Mouse (Mus musculus) lung, embryonic 16.5 days (tissue): ENCODE results near the gene Scrg1. TPM values are rescaled to one million over a fixed set of nuclear protein-coding genes. Genes with fewer than 3 reads are reported as not detected.
"Not testable (repeated sequence)": the region's sequence is repeated elsewhere in the genome, so short reads cannot be mapped to it uniquely, and the experiment has no call there.

Experiments used
- ATAC-seq: fragments of 200-750 bp; cut with Nextera tagmentation; 2 replicates; pipeline ENCODE4 v1.8.0; 2017; ENCODE audit warnings: low read depth, mild to moderate bottlenecking, moderate library complexity
- H3K27ac ChIP-seq: fragments of 300-500 bp; sonication (generic); 2 replicates; pipeline ENCODE4 v1.5.1; 2014; ENCODE audit warnings: mild to moderate bottlenecking, control low read depth, low read length
- H3K27me3 ChIP-seq: fragments of 300-500 bp; sonication (generic); 2 replicates; pipeline ENCODE4 v1.6.1; 2014; ENCODE audit warnings: low read depth, low read length, mixed read lengths; ENCODE audit not compliant: control insufficient read depth, insufficient read depth
- H3K36me3 ChIP-seq: fragments of 300-500 bp; sonication (generic); 2 replicates; pipeline ENCODE4 v1.6.1; 2014; ENCODE audit warnings: low read length; ENCODE audit not compliant: control insufficient read depth, insufficient read depth
- H3K4me1 ChIP-seq: fragments of 300-500 bp; sonication (generic); replicated peaks from 2 replicates; pipeline ENCODE4 v1.6.1; 2014; ENCODE audit warnings: low read length, mixed read lengths; ENCODE audit not compliant: control insufficient read depth, insufficient read depth
- H3K4me2 ChIP-seq: fragments of 300-500 bp; sonication (generic); 2 replicates; pipeline ENCODE4 v1.6.1; 2014; ENCODE audit warnings: low read depth, low read length, control low read depth
- H3K4me3 ChIP-seq: fragments of 300-500 bp; sonication (generic); 2 replicates; pipeline ENCODE4 v1.5.1; 2014; ENCODE audit warnings: mild to moderate bottlenecking, low read length, control low read depth
- H3K9ac ChIP-seq: fragments of 300-500 bp; sonication (generic); 2 replicates; pipeline ENCODE4 v1.6.1; 2014; ENCODE audit warnings: low read length, control low read depth
- H3K9me3 ChIP-seq: fragments of 300-500 bp; sonication (generic); 2 replicates; pipeline ENCODE4 v1.6.1; 2016; ENCODE audit warnings: low read length; ENCODE audit not compliant: control insufficient read depth
- WGBS: fragments of 180-500 bp; shearing (Covaris S2); extraction: QIAGEN DNeasy Blood & Tissue Kit; methylation state at CpG from one replicate; pipeline ENCODE4 v1.1.7; 2014; 5-methylcytosine and 5-hydroxymethylcytosine counted together
- polyA plus RNA-seq: library from polyadenylated mRNA; unstranded; fragments of >200 nt; fragmentation: Nextera tagmentation; extraction: Ambion mirVana; gene quantifications from 2 replicates; pipeline ENCODE4 v1.2.1, GENCODE M21; 2015

Scrg1 gene
- polyA plus RNA-seq, 1 experiment from 2014 or later, result 0.68 TPM

DNA sequence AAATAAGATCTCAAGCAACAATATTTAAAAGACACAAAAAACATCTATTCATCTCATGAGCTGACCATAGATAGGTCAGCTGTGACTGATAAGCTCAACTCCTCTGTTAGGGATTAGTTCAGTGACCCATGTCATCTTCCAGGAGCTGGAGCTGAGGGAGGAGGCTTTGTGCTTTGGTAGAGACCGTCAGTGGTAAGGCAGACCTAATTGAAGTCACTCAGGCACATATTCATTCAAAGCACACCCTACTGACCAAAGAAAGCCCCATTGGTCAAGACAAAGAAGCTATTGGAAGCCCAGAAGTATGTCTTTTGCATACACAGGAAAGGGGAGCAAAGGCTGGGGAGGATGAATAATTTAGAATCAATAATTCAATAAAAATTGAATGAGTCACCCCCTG, 27.2 kb upstream of the Scrg1 start:
- WGBS, result 18% methylated on average over 1 of the region's 1 CpGs
- Histone ChIP-seq H3K9ac (no peak overlapping the region), H3K4me2 (no peak overlapping the region), H3K36me3 (no peaks in the 10 kb centered on the region), H3K4me1 (peaks cover 3% of the 10 kb centered on the region; the same call in 1 of the 2 replicates), H3K27ac (no peak overlapping the region), H3K9me3 (no peaks in the 10 kb centered on the region), H3K27me3 (peaks cover 5% of the 10 kb centered on the region), H3K4me3 (no peak overlapping the region)
- no peak for ATAC-seq

GRCm38 (mm10) chr8:57429166-57429887, 26.4 kb upstream of the Scrg1 start:
- peak; percentile 34 for ATAC-seq
- H3K9ac ChIP-seq, result no peak overlapping the region; the same call in 1 of the 2 replicates
- peaks cover 3% of the 10 kb centered on the region; the same call in 1 of the 2 replicates for H3K4me1 ChIP-seq
- WGBS, result 32% methylated on average over 18 of the region's 18 CpGs
- H3K4me2 ChIP-seq, result peak overlapping the region; percentile 26; the same call in 1 of the 2 replicates
- no peak overlapping the region for H3K27ac ChIP-seq
- H3K27me3 ChIP-seq, result peaks cover 5% of the 10 kb centered on the region
- H3K9me3 ChIP-seq, result no peaks in the 10 kb centered on the region
- H3K4me3 ChIP-seq, result peak overlapping the region; percentile 24
- no peaks in the 10 kb centered on the region for H3K36me3 ChIP-seq

DNA sequence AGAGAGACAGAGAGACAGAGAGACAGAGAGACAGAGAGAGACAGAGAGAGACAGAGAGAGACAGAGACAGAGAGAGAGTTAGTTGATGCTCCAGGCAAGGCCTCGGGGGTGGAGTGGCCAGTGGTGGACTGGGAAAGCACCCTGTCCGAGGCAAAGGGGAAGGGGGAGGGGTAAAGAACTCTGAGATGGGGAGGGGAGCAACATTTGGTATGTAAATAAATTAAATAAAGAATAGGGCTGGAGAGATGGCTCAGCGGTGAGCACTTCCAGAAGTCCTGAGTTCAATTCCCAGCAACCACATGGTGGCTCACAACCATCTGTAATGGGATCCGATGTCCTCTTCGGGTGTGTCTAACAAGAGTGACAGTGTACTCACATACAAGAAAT, 25.8 kb upstream of the Scrg1 start:
- H3K4me2 ChIP-seq, result 0 out of 2 replicates have a peak overlapping the region, but pooled peaks have one; percentile 26
- H3K36me3 ChIP-seq, ATAC-seq, H3K4me1 ChIP-seq, H3K9me3 ChIP-seq, H3K27ac ChIP-seq, H3K27me3 ChIP-seq, H3K4me3 ChIP-seq, H3K9ac ChIP-seq: not testable (repeated sequence)
- 57% methylated on average over 5 of the region's 5 CpGs for WGBS

DNA sequence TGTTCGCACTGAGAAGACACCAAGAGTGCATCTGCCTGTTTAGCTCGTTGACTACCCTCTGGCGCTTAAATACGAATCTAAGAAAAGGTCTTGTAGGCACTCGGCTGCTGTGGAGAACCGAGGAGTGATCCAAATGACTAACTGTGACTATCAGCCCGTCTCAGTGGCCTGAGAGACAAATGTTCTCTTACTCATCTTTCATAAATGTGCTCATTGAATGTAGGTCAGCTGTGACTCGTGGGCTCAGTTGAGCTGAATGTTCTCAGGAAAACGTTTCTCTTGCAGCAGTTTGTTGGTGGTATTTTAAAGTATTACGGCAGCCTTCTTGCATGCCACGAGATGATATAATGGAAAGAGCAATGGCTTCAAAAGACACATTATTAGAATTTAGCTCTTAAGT, 24.8 kb upstream of the Scrg1 start:
- H3K4me1 ChIP-seq, result peaks cover 6% of the 10 kb centered on the region
- 77% methylated on average over 11 of the region's 11 CpGs for WGBS
- no peaks in the 10 kb centered on the region for H3K36me3 ChIP-seq
- H3K27ac ChIP-seq, result no peak overlapping the region
- no peaks in the 10 kb centered on the region for H3K9me3 ChIP-seq
- no peak overlapping the region for H3K9ac ChIP-seq
- no peak overlapping the region for H3K4me2 ChIP-seq
- ATAC-seq, result no peak
- H3K4me3 ChIP-seq, result no peak overlapping the region
- H3K27me3 ChIP-seq, result peaks cover 5% of the 10 kb centered on the region

GRCm38 (mm10) chr8:57432802-57433201, 22.9 kb upstream of the Scrg1 start:
- H3K4me2 ChIP-seq, result no peak overlapping the region
- peaks cover 12% of the 10 kb centered on the region for H3K4me1 ChIP-seq
- no peaks in the 10 kb centered on the region for H3K36me3 ChIP-seq
- H3K9ac ChIP-seq, result no peak overlapping the region
- WGBS, result 70% methylated on average over 5 of the region's 5 CpGs
- H3K4me3 ChIP-seq, result no peak overlapping the region
- 0 out of 2 replicates have a peak, but pooled peaks have one; percentile 46 for ATAC-seq
- H3K27me3 ChIP-seq, result peaks cover 2% of the 10 kb centered on the region; the same call in 1 of the 2 replicates
- H3K27ac ChIP-seq, result no peak overlapping the region
- no peaks in the 10 kb centered on the region for H3K9me3 ChIP-seq

- ATAC-seq, result peak; percentile 36; the same call in 1 of the 2 replicates
- WGBS, result 45% methylated on average over 18 of the region's 18 CpGs
- H3K9me3 ChIP-seq, result no peaks in the 10 kb centered on the region
- H3K4me3 ChIP-seq, result no peak overlapping the region
- H3K4me1 ChIP-seq, result peaks cover 10% of the 10 kb centered on the region
- no peak overlapping the region for H3K27ac ChIP-seq
- no peaks in the 10 kb centered on the region for H3K36me3 ChIP-seq
- H3K27me3 ChIP-seq, result no peaks in the 10 kb centered on the region
- H3K9ac ChIP-seq, result no peak overlapping the region
- H3K4me2 ChIP-seq, result no peak overlapping the region
Observed at GRCm38 (mm10) chr8:57435768-57436436, 19.8 kb upstream of the Scrg1 start.

GRCm38 (mm10) chr8:57436437-57436796, 19.3 kb upstream of the Scrg1 start:
- Histone ChIP-seq H3K27ac (no peak overlapping the region), H3K9ac (no peak overlapping the region), H3K4me1 (peaks cover 10% of the 10 kb centered on the region), H3K36me3 (no peaks in the 10 kb centered on the region), H3K27me3 (no peaks in the 10 kb centered on the region), H3K4me3 (no peak overlapping the region), H3K4me2 (no peak overlapping the region), H3K9me3 (no peaks in the 10 kb centered on the region)
- 80% methylated on average over 9 of the region's 9 CpGs for WGBS
- no peak for ATAC-seq

DNA sequence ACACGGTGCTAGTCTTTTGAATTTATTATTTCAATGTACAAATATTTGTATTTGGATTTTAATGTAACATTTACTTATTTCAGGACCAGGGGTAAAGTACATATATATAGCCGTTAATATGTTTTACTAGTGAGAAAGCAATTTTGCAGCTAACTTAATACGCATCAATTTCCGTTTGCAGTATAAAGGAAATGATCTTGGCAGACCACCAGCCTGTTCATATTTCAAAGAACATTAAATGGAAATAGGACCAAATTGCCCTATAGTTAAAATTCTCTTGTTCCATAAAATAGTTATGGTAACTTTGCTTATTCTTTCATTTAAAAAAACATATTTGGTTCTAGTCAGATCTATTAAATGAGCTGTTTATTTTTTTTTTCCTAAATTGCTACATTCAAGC, 14.6 kb upstream of the Scrg1 start:
- H3K4me1 ChIP-seq, result peaks cover 4% of the 10 kb centered on the region
- H3K9me3 ChIP-seq, result no peaks in the 10 kb centered on the region
- no peaks in the 10 kb centered on the region for H3K36me3 ChIP-seq
- H3K27ac ChIP-seq, result no peak overlapping the region
- no peak for ATAC-seq
- no peak overlapping the region for H3K4me3 ChIP-seq
- no peak overlapping the region for H3K4me2 ChIP-seq
- no peak overlapping the region for H3K9ac ChIP-seq
- H3K27me3 ChIP-seq, result no peaks in the 10 kb centered on the region
- 43% methylated on average over 4 of the region's 4 CpGs for WGBS

DNA sequence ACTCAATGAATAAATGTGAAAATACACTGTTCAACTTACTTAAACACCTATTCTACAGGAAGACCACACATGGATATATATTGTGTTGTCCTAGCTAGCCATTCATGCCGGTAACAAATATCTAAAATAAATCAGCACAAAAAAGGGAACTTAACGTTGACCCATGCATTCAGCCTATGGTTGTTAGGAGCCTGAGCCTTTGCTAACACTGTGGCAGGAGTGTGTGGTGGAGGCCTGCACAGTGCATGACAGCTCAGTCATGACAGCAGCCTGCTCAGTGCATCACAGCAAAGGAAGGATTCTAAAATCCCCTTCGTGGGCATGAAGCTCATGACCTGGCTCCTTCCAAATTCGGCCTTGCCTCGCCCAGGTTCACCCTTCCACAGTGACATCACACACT, 14.2 kb upstream of the Scrg1 start:
- Histone ChIP-seq H3K4me2 (no peak overlapping the region), H3K27me3 (no peaks in the 10 kb centered on the region), H3K9ac (no peak overlapping the region), H3K27ac (no peak overlapping the region), H3K36me3 (no peaks in the 10 kb centered on the region), H3K4me1 (no peaks in the 10 kb centered on the region), H3K4me3 (no peak overlapping the region), H3K9me3 (no peaks in the 10 kb centered on the region)
- WGBS, result 87% methylated on average over 5 of the region's 5 CpGs
- ATAC-seq, result no peak
